Mouse (Mus musculus) brown adipose tissue, adult 24 weeks (tissue): Measurements from ENCODE around the gene Retnlg. TPM values are rescaled to one million over a fixed set of nuclear protein-coding genes. Genes with fewer than 3 reads are reported as not detected.
"Not testable (repeated sequence)": the region's sequence is repeated elsewhere in the genome, so short reads cannot be mapped to it uniquely, and the experiment has no call there.

Experiments used
- H3K27ac ChIP-seq: fragments of 200-500 bp; replicated peaks from 2 replicates; pipeline ENCODE4 v1.5.1; 2012; ENCODE audit warnings: low read depth, mild to moderate bottlenecking, low read length
- H3K4me1 ChIP-seq: fragments of 200-500 bp; 2 replicates; pipeline ENCODE4 v1.6.1; 2012; ENCODE audit warnings: low read length, mixed read lengths; ENCODE audit not compliant: control insufficient read depth, insufficient read depth, insufficient read length
- H3K4me3 ChIP-seq: fragments of 200-500 bp; 2 replicates; pipeline ENCODE4 v1.5.1; 2012; ENCODE audit warnings: low read depth, mild to moderate bottlenecking, low read length, moderate library complexity; ENCODE audit not compliant: insufficient read depth
- polyA plus RNA-seq: library from polyadenylated mRNA; stranded (reverse); fragments of >200 nt; gene quantifications from 2 replicates; pipeline ENCODE4 v1.2.4, GENCODE M21; 2012; ENCODE audit not compliant: missing spikeins, insufficient read depth, insufficient read length

The Retnlg gene
- polyA plus RNA-seq = 3.5 TPM in 1 of 2 replicates, not detected in the other

DNA sequence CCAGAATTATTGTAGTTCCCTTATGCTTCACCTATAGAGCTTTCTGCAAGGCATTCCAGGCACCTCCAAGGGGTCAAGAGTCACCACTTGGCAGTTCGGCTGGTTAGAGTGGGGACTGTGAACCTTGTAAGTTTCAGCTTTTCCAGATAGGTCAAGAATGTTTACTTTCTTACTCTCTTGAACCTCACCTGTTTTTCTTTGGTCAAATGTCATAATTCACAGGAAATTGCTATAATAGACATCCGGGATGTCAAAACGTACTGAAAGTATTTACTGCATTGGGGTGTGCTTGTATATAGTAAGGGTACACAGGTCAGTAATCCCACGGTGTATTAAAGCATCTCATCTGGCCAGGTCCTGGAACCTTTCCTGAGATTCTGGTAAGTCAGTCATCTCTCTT lies at the start of gene Retnlg:
Gene Retnlg (plus strand): TSS at position 301 of the 400 bp plus-strand sequence.
- no peak within 1 kb of the TSS for H3K4me3 ChIP-seq
- H3K27ac ChIP-seq = no peak within 1 kb of the TSS

DNA sequence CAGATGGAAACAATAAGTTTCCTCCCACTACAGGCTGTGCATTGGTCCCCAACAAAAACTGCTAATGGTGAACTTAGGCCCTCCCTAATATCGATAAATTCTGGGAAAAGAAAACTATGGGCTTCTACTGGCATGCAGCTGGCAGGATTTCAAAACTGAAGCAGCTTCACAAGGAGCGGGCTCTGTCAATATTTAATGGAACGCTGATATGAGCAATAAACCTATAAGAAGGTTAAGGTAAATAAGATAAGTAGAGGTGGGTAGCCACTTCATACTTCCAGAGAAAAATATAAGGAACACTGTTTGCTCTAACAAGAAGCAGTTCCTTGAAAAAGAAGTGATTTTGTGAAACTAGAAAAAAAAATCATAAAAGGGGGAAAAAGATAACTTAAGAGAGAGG lies 45.9 kb upstream of the Retnlg start:
- Histone ChIP-seq H3K4me3 (no peak overlapping the region), H3K4me1 (no peaks in the 10 kb centered on the region), H3K27ac (no peak overlapping the region)

More for the DNA sequence above, at the start of gene Retnlg:
- no peaks in the 10 kb centered on the region for H3K4me1 ChIP-seq

DNA sequence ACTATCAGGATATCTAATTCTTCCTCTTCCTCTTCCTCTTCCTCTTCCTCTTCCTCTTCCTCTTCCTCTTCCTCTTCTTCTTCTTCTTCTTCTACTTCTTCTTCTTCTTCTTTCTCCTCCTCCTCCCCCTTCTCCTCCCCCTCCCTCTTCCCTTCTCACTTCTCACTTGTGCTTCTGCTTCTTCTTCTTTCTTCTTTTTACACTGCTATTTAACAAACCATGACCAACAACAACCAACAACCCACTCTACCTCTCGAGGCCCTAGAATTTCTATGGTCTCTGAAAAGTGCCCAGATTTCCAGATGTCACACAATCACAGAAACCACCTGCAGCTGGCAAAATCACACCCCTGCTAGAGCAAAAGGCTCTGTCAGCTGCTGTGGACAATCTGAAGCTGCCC lies 44.8 kb upstream of the Retnlg start:
- no peak overlapping the region for H3K4me3 ChIP-seq

DNA sequence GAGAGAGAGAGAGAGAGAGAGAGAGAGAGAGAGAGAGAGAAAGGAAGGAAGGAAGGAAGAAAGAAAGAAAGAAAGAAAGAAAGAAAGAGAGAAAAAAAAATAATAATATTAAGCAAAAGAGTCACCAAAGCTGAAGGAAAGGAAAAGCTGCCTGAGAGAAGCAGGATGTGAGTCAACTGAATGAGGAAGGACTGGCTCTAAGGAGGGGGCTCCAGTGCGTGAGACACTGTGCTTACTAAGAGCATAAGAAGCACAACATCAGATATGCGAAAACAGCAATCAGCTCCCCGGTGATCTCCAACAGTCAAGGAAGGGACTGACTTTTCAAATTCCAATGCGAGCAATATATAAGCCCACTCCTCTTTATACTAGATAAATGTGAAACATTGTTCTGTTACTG lies 43.4 kb upstream of the Retnlg start:
- Histone ChIP-seq H3K4me3 (no peak overlapping the region), H3K4me1 (no peaks in the 10 kb centered on the region), H3K27ac (no peak overlapping the region)

More for the DNA sequence above, 44.8 kb upstream of the Retnlg start:
- Histone ChIP-seq H3K4me1 (no peaks in the 10 kb centered on the region), H3K27ac (no peak overlapping the region)

DNA sequence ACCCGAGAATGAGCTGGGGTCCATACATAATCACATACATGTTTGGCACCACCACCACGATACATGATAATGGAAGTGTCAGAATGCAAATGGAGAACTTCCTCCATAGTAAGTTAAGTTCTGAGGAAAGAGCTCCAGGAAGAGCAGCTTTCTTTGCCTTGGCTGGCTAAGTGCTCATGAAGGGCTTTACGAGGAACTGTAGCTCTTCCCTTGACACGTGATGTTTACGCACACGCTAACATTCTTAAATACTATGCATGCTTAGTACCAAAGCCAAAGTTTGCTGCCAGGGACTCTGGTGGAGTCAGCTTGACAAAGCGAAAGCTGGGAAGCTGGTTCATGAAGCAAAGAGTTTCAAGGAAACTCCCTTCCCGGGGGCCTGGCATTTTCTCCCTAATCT lies 40.4 kb upstream of the Retnlg start:
- 0 out of 2 replicates have a peak overlapping the region, but pooled peaks have one; percentile 2 for H3K27ac ChIP-seq
- H3K4me3 ChIP-seq = no peak overlapping the region
- H3K4me1 ChIP-seq = no peaks in the 10 kb centered on the region

DNA sequence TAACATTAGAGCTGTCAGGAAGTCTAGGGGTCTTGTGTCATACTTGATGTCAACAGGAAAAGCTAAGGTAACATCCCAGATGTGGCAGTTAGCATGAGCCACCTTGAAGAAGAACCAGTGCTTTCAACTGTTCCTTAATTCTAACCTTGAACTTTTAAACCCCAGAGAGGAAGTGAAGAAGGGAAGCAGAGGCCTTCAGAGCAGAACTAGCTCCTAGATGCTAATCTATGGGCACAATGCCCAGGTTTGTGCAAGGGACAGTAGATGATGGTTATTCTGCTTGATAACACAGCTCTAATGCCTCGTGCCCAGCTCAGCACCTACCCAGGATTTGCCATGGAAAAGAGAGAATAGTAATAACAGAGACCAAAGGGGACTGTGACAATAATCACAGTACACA lies 38.8 kb upstream of the Retnlg start:
- H3K4me1 ChIP-seq, H3K4me3 ChIP-seq, H3K27ac ChIP-seq: not testable (repeated sequence)

DNA sequence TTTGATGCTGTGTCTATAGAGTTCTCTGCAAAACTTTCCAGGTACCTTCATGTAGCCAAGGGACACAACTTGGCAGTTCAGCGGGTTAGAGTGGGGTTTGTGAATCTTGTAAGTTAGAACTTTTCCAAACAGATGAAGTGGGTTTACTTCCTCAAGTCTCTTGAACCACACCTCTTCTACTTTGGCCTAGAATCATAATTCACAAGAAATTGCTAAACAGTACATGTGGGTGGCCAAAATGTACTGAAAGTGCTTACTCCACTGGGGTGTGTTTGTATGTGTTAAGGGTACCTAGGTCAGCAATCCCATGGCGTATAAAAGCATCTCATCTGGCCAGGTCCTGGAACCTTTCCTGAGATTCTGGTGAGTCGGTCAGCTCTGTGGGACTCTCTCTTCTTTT lies 30.2 kb upstream of the Retnlg start, which contains the start of gene Retnla:
Gene Retnla (plus strand): TSS at position 286 of the 400 bp plus-strand sequence.
- Histone ChIP-seq H3K4me3 (no peak within 1 kb of the TSS), H3K27ac (no peak within 1 kb of the TSS), H3K4me1 (no peaks in the 10 kb centered on the region)

DNA sequence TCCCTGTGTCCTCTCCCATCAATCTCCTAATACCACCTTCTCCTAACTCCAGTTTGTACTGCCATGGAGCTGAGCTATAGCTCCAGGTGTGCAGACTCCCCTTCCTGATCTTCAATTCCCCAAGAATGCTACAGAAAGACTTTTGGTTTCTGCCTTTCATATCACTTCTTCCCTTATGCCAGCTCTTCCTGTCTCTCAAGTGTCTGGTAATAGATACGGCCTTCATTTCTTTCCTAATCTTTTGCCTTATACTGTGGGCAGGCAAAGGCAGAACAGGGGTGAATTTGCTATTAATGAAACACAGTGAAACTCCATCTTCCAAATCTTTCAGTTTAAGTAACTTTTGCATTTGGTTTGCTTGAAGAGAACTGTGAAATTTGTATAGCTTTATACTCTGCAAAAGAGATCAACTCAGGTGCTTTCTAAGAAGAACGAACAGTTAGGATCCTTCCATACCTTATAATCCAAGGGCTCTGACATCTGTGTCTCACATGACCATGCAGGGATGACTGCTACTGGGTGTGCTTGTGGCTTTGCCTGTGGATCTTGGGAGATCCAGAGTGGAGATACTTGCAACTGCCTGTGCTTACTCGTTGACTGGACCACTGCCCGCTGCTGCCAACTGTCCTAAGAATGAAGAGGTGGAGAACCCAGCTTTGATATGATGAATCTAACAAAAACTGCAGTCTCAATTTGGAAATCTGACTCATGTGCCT lies 28.6 kb upstream of the Retnlg start:
- Histone ChIP-seq H3K4me3 (no peak overlapping the region), H3K4me1 (no peaks in the 10 kb centered on the region)

DNA sequence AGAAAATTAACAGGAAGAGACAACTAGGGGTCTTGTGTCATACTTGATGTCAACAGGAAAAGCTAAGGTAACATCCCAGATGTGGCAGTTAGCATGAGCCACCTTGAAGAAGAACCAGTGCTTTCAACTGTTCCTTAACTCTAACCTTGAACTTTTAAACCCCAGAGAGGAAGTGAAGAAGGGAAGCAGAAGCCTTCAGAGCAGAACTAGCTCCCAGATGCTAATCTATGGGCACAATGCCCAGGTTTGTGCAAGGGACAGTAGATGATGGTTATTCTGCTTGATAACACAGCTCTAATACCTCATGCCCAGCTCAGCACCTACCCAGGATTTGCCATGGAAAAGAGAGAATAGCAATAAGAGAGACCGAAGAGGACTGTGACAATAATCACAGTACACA lies 7.4 kb upstream of the Retnlg start:
- H3K27ac ChIP-seq, H3K4me1 ChIP-seq: not testable (repeated sequence)

More for the DNA sequence above, 28.6 kb upstream of the Retnlg start:
- H3K27ac ChIP-seq = no peak overlapping the region

DNA sequence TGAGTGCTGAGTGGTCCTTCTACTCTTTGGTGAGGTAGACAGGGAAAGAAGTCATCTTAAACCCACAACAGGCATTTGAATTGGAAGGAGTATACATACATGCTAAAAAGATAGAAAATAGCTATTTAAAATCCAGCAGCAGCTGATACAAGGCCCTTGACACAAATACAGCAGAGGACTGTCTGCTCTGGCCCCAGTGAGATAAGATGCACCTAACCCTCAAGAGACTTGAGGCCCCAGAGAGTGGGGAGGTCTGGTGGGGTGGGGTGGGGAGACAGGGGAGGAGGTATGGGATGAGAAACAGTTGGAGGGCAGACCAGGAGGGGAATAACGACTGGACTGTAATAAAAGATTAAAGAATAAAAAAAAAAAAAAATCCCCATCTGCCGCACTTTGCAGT lies 4.7 kb upstream of the Retnlg start:
- no peak overlapping the region for H3K27ac ChIP-seq
- H3K4me1 ChIP-seq = no peaks in the 10 kb centered on the region
- H3K4me3 ChIP-seq = no peak overlapping the region

More for the DNA sequence above, 7.4 kb upstream of the Retnlg start:
- H3K4me3 ChIP-seq = not testable (repeated sequence)

DNA sequence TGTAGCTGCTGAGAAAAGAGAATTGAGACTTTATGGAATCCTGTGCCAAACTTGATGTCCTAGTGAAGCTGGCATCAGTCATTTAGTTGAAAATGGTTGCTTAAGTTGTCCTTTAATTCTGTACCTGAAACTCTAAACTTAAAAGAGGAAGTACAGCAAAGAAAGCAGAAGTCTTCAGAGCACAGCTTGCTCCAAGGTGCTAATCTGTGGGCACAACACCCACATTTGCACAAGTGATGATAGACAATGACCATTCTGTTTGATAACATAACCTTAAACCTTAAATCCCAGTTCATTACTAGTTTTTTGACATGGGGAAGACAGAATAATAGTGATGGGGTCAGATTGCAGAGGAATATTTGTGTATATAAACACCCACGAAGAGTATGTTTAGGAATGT lies 3.8 kb upstream of the Retnlg start:
- no peaks in the 10 kb centered on the region for H3K4me1 ChIP-seq
- no peak overlapping the region for H3K4me3 ChIP-seq
- H3K27ac ChIP-seq = no peak overlapping the region

DNA sequence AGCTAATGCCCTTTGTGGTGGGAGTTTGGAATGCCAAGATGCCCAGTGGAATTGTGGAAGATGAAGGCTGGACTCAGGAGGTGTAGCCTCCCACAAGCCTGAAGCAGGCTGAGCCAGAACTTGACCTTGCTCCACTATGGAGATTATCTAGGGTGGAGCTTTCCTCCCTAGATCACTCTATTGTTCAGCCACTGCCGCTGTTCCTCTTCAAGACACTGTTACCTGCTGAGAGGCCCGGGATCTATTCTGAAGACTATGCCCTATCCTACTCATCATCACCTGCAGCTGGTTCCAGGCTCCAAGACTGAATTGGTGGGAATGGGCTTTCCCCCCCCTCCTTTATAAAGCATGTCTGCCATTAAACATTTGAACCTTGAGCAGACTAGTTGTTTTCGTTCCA lies 2.8 kb upstream of the Retnlg start:
- H3K27ac ChIP-seq = no peak overlapping the region
- no peaks in the 10 kb centered on the region for H3K4me1 ChIP-seq
- no peak overlapping the region for H3K4me3 ChIP-seq

DNA sequence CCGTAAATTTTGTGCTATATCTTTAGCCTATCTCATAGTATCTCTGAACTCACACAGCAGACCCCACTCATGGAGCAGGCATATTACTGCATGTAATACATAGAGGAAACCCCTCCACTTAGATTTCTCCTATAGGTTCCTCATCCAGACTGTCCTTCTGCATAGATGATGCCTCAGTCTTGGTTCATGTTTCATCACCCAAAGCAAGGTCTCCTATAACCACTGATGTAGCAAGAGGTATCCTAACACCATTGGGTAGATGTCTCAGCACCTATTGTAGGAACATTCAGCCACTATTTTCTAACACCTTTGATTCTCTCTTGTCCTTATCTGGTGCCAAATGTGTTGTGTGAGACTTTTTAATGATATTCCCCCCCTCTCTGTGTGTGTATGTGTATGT lies 667 bp upstream of the Retnlg start:
- no peak overlapping the region for H3K4me3 ChIP-seq
- H3K27ac ChIP-seq = no peak overlapping the region
- no peaks in the 10 kb centered on the region for H3K4me1 ChIP-seq

DNA sequence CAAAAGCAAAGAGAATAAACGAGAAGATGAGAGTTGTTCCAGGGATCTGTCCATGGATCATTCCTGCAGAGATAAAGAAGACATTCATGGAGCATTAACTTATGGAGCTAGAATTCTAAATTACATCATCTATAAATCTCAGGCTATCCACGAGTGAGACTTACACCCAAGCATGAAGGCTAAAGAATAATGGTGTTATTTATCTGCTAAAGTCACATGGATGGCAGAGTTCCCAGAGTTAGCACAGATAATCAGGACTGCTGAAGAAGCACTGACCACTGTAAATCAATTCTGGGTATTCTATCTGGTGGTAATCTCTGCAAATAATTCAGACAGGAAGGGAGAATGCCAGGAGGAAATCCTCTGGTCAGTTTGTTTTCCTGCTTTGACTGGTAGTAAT lies 18.3 kb downstream of the Retnlg start:
- H3K27ac ChIP-seq = no peak overlapping the region
- H3K4me1 ChIP-seq = no peaks in the 10 kb centered on the region
- no peak overlapping the region for H3K4me3 ChIP-seq

DNA sequence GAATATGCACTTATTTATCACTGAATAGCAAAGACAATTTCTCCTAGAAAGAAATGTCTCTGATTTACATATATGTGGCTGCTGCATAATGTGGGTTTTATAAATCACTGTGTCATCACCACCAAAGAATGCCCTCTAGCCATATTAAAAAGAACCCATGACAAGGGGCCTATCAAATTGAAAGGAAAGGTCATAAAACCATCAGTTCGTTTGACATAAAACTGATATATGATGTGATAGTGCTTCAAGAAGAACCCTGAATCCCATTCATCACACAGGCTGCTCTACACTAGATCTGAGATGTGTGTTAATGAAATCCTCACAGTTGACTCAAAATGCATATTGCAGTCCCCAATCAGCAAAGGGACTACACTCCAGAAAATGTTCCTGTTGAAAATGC lies 27.4 kb downstream of the Retnlg start:
- Histone ChIP-seq H3K27ac (no peak overlapping the region), H3K4me1 (no peaks in the 10 kb centered on the region), H3K4me3 (no peak overlapping the region)

DNA sequence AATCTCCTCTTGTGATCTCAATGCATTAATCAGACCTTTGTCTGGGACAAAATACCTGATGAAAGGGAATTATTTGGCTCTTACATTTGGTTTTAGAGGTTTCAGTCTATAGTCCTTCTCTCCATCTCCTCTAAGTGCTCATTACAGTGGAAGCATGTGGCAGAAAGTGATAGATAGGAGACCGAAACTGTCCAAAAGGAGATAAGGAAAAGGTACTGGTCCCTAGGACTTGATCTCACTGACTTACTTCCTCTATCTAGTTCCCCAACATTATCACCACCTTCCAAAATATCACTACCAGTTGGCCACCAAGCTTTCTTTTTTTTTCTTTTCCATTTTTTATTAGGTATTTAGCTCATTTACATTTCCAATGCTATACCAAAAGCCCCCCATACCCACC lies 38.8 kb downstream of the Retnlg start:
- Histone ChIP-seq H3K4me1 (no peaks in the 10 kb centered on the region), H3K27ac (no peak overlapping the region), H3K4me3 (no peak overlapping the region)
